Mouse (Mus musculus): ENCODE results near the gene Snd1. TPM values are rescaled to one million over a fixed set of nuclear protein-coding genes. Genes with fewer than 3 reads are reported as not detected.

The Snd1 gene
- polyA plus RNA-seq, 1 experiment from 2014 or later: 127 TPM

DNA sequence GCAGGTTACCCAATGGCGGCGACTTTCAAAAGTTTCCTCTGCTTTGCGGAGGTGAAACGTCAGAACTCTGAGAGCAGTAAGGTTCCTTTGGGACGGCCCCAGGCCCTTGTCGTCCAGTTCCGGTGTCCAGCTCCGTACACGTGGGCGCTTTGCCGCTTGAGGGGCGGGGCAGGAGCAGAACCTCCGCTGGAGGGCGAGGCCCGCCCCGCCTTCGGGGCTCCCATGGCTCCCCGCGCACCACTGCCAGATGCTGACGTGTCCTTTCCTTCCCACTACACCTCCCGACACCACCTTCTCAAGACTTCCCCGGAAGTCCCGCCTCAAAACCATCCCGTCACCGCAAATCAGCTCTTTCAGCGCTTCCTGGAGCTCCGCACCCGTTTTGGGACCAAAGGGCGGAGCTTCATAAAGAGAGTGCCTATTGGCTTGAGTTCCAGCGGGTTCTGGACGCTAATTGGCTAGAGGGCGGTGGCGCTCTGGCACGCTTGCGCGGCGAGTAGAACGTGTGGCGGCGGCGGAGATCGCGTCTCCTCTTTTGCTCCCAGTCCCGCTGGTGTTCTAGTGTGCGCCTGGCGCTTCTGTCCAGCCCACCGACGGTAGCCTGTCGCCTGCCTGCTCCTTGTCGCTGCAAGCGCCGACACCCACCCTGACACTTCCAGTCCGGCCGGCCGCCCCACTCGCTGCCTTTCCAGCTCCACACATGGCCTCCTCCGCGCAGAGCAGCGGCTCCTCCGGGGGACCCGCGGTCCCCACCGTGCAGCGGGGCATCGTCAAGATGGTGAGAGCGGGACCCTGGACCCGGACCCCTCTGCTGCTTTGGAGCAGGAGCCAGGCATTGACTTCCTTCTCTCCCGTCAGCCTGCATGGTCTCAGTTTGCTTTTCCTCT, 5.2 kb downstream of the Snd1 start:
- peaks cover 4% of the 10 kb centered on the region; the same call in 1 of the 2 replicates for H3K36me3 ChIP-seq (ENCODE audit: control insufficient read depth, insufficient read depth, low read length)
- peak overlapping the region; percentile 67 for H3K4me2 ChIP-seq (replicated peaks; ENCODE audit: low read depth, low read length)
- H3K9me3 ChIP-seq (ENCODE audit: control insufficient read depth, low read length): no peaks in the 10 kb centered on the region
- peak; percentile 99 for ATAC-seq (ENCODE audit: low FRiP score, low TSS enrichment)
- peak overlapping the region; percentile 86 for H3K9ac ChIP-seq (ENCODE audit: low read depth, low read length)
- peaks cover 24% of the 10 kb centered on the region for H3K4me1 ChIP-seq (ENCODE audit: control insufficient read depth, insufficient read depth, low read length)
- H3K27me3 ChIP-seq (ENCODE audit: control insufficient read depth, insufficient read depth, low read length): no peaks in the 10 kb centered on the region
- peak overlapping the region; percentile 82 for H3K27ac ChIP-seq (ENCODE audit: low read depth, low read length)
- WGBS: under 1% methylated on average over 68 of the region's 68 CpGs
- peak overlapping the region; percentile 83 for H3K4me3 ChIP-seq (ENCODE audit: low read length)

DNA sequence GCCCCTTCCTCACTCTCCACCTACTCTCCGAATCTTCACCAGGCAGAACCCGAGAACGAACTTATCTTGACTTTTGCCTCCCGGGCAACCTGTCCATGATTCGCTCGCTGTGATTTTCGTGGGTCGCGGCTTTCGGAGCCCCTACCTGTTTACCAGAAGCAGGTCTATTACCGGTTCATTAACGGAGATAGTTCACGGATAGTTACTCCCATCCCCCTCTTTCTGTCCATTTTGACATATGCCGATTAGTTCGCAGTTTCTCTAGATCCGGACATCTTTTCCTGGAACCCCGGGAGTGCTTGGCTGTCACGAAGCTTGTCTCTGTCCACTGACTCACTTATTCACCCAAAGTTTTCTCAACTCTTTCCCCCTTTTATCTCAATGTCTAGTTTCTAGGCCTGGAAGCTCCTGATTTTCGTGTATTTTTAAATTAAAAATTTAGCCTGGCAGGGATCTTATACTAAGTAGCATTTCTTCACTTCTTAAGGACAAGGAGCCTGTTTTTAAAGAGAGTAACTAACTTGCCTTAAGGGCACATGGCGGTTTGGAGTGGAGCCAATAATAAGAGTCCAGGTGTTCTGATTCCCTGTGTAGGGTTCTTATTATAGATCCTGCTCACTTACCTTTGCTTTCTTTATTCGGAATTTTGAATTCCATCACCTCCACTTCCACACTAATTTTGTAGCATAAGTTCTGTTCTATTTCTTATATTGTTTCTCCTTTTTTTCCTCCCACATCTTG, 6.0 kb downstream of the Snd1 start:
- ATAC-seq (ENCODE audit: low FRiP score, low TSS enrichment): no peak
- Histone ChIP-seq H3K27ac (ENCODE audit: low read depth, low read length) (no peak overlapping the region), H3K4me1 (ENCODE audit: control insufficient read depth, insufficient read depth, low read length) (peaks cover 24% of the 10 kb centered on the region), H3K27me3 (ENCODE audit: control insufficient read depth, insufficient read depth, low read length) (no peaks in the 10 kb centered on the region), H3K4me2 (replicated peaks; ENCODE audit: low read depth, low read length) (peak overlapping the region; percentile 67), H3K36me3 (ENCODE audit: control insufficient read depth, insufficient read depth, low read length) (peaks cover 12% of the 10 kb centered on the region; the same call in 1 of the 2 replicates), H3K9ac (ENCODE audit: low read depth, low read length) (peak overlapping the region; percentile 86), H3K9me3 (ENCODE audit: control insufficient read depth, low read length) (no peaks in the 10 kb centered on the region), H3K4me3 (ENCODE audit: low read length) (peak overlapping the region; percentile 83)
- 5% methylated on average over 21 of the region's 21 CpGs for WGBS

DNA sequence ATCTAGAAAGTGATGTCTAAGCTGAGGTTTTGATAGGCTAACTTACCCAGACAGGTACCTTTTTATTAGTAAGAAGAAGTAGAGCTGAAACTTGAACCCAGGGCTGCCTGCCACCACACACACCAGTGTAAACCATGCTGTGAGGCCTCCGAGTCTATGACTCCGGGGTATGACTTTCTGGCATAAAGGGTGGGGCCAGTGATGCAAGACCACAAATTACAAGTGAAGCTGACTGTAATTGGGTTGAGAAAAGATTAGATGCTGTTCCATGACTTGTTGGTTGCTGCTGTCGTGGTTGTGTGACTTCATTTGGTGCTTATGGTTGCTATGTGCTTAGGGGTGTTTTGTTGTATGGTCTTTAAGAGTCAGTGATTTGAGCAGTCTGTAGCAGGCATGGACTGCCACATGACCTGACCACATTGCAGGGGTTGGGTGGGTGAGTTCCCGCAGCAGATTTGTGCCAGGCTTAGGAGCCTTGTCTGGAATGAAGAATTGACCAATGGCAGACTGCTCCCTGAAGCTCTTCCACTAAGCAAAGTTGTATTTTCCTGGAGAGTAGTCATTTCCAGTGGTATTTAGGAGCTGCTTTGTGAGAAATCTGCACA, 7.9 kb downstream of the Snd1 start:
- H3K27ac ChIP-seq (ENCODE audit: low read depth, low read length): no peak overlapping the region
- no peak overlapping the region for H3K4me3 ChIP-seq (ENCODE audit: low read length)
- peaks cover 13% of the 10 kb centered on the region; the same call in 1 of the 2 replicates for H3K36me3 ChIP-seq (ENCODE audit: control insufficient read depth, insufficient read depth, low read length)
- no peak for ATAC-seq (ENCODE audit: low FRiP score, low TSS enrichment)
- 64% methylated on average over 4 of the region's 4 CpGs for WGBS
- no peak overlapping the region; the same call in 1 of the 2 replicates for H3K4me2 ChIP-seq (replicated peaks; ENCODE audit: low read depth, low read length)
- peaks cover 29% of the 10 kb centered on the region for H3K4me1 ChIP-seq (ENCODE audit: control insufficient read depth, insufficient read depth, low read length)
- no peak overlapping the region for H3K9ac ChIP-seq (ENCODE audit: low read depth, low read length)
- H3K27me3 ChIP-seq (ENCODE audit: control insufficient read depth, insufficient read depth, low read length): no peaks in the 10 kb centered on the region
- H3K9me3 ChIP-seq (ENCODE audit: control insufficient read depth, low read length): no peaks in the 10 kb centered on the region

DNA sequence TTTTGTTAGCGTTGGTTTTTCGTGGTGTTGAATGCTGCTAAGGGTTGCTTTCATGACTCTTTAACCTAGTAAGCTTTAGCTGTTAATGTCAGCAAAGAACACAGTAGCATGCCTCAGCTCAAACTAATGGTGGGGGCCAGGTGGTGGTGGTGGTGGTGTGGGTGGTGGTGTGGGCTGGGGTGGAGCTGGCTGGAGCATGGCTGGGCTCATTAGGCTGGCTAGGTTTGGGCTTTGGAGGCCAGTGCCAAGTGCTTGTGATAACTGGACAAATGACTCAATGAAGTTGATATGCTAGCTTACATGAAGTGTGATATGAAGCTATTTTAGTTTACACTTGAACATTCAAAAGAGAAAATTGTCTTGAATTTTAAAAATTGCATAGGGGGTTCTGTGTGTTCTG, 11.1 kb downstream of the Snd1 start:
- ATAC-seq (ENCODE audit: low FRiP score, low TSS enrichment): no peak
- H3K9ac ChIP-seq (ENCODE audit: low read depth, low read length): no peak overlapping the region
- peaks cover 23% of the 10 kb centered on the region; the same call in 1 of the 2 replicates for H3K36me3 ChIP-seq (ENCODE audit: control insufficient read depth, insufficient read depth, low read length)
- H3K4me2 ChIP-seq (replicated peaks; ENCODE audit: low read depth, low read length): no peak overlapping the region
- H3K27ac ChIP-seq (ENCODE audit: low read depth, low read length): no peak overlapping the region
- no peaks in the 10 kb centered on the region for H3K27me3 ChIP-seq (ENCODE audit: control insufficient read depth, insufficient read depth, low read length)
- H3K4me3 ChIP-seq (ENCODE audit: low read length): no peak overlapping the region
- H3K9me3 ChIP-seq (ENCODE audit: control insufficient read depth, low read length): no peaks in the 10 kb centered on the region
- H3K4me1 ChIP-seq (ENCODE audit: control insufficient read depth, insufficient read depth, low read length): peaks cover 31% of the 10 kb centered on the region
- WGBS: 83% methylated on average over 2 of the region's 2 CpGs

DNA sequence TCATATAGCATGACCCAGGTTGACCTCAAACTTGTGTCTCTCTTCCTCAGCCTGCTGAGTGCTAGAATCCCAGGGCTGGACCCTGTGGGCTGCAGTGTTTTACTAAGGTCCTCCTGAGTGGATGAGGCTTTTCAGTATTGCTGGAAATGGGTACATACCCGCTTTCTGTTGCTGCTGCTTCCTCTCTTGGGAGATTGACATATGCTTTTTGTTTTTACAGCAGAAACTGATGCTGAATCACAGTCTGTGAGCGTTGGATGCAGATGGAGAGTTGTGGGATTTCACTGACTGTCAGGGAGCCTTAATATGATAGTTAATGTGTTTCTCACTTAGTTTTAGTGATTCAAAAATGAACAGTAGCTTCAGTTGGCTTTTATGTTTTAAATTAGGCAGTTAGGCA, 11.5 kb downstream of the Snd1 start:
- no peak overlapping the region for H3K27ac ChIP-seq (ENCODE audit: low read depth, low read length)

DNA sequence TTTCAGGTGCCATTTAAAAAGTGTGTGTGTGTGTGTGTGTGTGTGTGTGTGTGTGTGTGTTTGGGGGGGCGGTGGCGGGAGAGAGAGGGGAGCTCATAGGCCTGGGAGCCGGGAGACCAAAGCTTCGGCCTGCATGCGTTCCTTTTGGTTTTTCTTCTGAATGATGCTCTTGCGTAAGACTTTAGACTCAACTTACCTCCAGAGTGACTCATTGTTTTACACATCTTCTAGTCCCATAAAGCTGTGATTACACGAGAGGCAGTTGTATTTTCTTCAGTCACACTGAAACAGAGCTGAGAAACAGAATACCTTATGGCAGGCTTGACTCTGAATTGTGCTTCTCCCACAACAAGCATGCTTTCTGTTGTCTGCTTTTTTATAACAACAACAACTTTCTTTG, 12.0 kb downstream of the Snd1 start:
- Histone ChIP-seq H3K9me3 (ENCODE audit: control insufficient read depth, low read length) (no peaks in the 10 kb centered on the region), H3K9ac (ENCODE audit: low read depth, low read length) (no peak overlapping the region), H3K27me3 (ENCODE audit: control insufficient read depth, insufficient read depth, low read length) (no peaks in the 10 kb centered on the region), H3K4me2 (replicated peaks; ENCODE audit: low read depth, low read length) (no peak overlapping the region), H3K4me1 (ENCODE audit: control insufficient read depth, insufficient read depth, low read length) (peaks cover 23% of the 10 kb centered on the region), H3K27ac (ENCODE audit: low read depth, low read length) (no peak overlapping the region), H3K4me3 (ENCODE audit: low read length) (no peak overlapping the region), H3K36me3 (ENCODE audit: control insufficient read depth, insufficient read depth, low read length) (peaks cover 23% of the 10 kb centered on the region; the same call in 1 of the 2 replicates)
- WGBS: 85% methylated on average over 7 of the region's 7 CpGs
- no peak for ATAC-seq (ENCODE audit: low FRiP score, low TSS enrichment)

More for the DNA sequence above, 11.5 kb downstream of the Snd1 start:
- WGBS: 81% methylated on average over 2 of the region's 2 CpGs
- no peak overlapping the region for H3K4me3 ChIP-seq (ENCODE audit: low read length)
- no peaks in the 10 kb centered on the region for H3K27me3 ChIP-seq (ENCODE audit: control insufficient read depth, insufficient read depth, low read length)
- H3K4me2 ChIP-seq (replicated peaks; ENCODE audit: low read depth, low read length): no peak overlapping the region
- no peak overlapping the region for H3K9ac ChIP-seq (ENCODE audit: low read depth, low read length)
- peaks cover 23% of the 10 kb centered on the region; the same call in 1 of the 2 replicates for H3K36me3 ChIP-seq (ENCODE audit: control insufficient read depth, insufficient read depth, low read length)
- no peaks in the 10 kb centered on the region for H3K9me3 ChIP-seq (ENCODE audit: control insufficient read depth, low read length)
- peaks cover 27% of the 10 kb centered on the region for H3K4me1 ChIP-seq (ENCODE audit: control insufficient read depth, insufficient read depth, low read length)
- no peak for ATAC-seq (ENCODE audit: low FRiP score, low TSS enrichment)

DNA sequence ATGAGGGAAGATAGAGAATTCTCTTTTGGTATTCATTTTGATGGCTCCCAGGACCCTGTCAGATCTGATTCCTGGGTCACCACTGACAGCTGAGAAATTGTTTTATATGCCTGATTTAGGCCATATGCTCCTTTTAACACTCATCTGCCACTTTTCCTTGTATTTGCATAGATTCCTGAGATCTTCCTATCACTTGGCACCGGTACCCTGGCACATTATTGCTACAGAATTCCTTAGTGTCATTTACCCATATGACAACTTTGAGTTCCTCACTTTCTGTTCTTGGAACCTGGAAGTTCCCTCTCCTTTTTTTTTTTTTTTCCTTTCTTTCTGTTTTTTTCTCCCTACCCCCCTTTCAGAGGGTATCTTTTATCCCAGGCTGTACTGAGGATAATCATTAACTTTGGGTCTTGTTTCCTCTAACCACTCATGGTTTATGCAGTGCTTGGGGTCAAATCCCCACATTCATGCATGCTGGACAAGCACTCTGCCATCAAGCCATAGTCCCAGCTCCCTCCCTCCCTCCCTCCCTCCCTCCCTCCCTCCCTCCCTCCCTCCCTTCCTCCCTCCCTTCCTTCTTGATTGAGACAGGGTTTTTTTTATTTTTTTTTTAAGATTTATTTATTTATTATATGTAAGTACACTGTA, 13.4 kb downstream of the Snd1 start:
- Histone ChIP-seq H3K9me3 (ENCODE audit: control insufficient read depth, low read length) (no peaks in the 10 kb centered on the region), H3K4me1 (ENCODE audit: control insufficient read depth, insufficient read depth, low read length) (peaks cover 10% of the 10 kb centered on the region; the same call in 1 of the 2 replicates), H3K9ac (ENCODE audit: low read depth, low read length) (no peak overlapping the region), H3K36me3 (ENCODE audit: control insufficient read depth, insufficient read depth, low read length) (peaks cover 26% of the 10 kb centered on the region; the same call in 1 of the 2 replicates), H3K4me2 (replicated peaks; ENCODE audit: low read depth, low read length) (no peak overlapping the region), H3K27me3 (ENCODE audit: control insufficient read depth, insufficient read depth, low read length) (no peaks in the 10 kb centered on the region), H3K27ac (ENCODE audit: low read depth, low read length) (no peak overlapping the region), H3K4me3 (ENCODE audit: low read length) (no peak overlapping the region)
- 86% methylated on average over 1 of the region's 1 CpGs for WGBS
- no peak for ATAC-seq (ENCODE audit: low FRiP score, low TSS enrichment)

DNA sequence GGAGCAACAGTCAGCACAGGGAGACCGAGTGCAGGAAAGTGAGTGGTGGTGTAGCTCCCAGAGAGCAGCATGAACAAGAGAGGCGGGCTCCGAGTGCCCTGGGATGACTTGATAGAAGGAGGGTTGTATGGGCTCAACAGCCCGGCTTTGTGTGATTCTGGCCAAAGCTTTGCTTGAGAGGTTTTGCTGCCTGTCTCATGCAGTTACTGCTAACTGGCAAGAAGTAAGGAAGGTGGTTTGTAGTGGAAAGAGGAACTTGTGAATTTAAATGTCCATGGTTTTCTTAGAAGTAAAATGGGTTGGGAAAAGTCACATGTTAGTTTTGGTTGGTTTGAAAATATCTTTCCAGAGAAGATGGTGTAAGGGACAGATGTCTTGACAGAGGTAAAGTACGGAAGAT, 15.7 kb downstream of the Snd1 start:
- Histone ChIP-seq H3K4me1 (ENCODE audit: control insufficient read depth, insufficient read depth, low read length) (0 out of 2 replicates have a peak, but pooled peaks cover 7% of the 10 kb centered on the region), H3K27ac (ENCODE audit: low read depth, low read length) (no peak overlapping the region), H3K4me3 (ENCODE audit: low read length) (no peak overlapping the region), H3K4me2 (replicated peaks; ENCODE audit: low read depth, low read length) (no peak overlapping the region), H3K9me3 (ENCODE audit: control insufficient read depth, low read length) (no peaks in the 10 kb centered on the region), H3K9ac (ENCODE audit: low read depth, low read length) (no peak overlapping the region), H3K36me3 (ENCODE audit: control insufficient read depth, insufficient read depth, low read length) (peaks cover 17% of the 10 kb centered on the region; the same call in 1 of the 2 replicates), H3K27me3 (ENCODE audit: control insufficient read depth, insufficient read depth, low read length) (no peaks in the 10 kb centered on the region)
- WGBS: 83% methylated on average over 5 of the region's 5 CpGs
- no peak for ATAC-seq (ENCODE audit: low FRiP score, low TSS enrichment)
